Mouse (Mus musculus) liver, postnatal 0 days (tissue): ENCODE results near the gene Thrap3. TPM values are rescaled to one million over a fixed set of nuclear protein-coding genes. Genes with fewer than 3 reads are reported as not detected.
A peak's percentile ranks its signal among the peaks of the same experiment; 100 is the strongest.

Source experiments
- ATAC-seq: fragments of 200-750 bp; cut with Nextera tagmentation; 2 replicates; pipeline ENCODE4 v1.8.0; 2017; ENCODE audit warnings: mild to moderate bottlenecking, moderate library complexity
- DNase-seq: peaks from one replicate; pipeline ENCODE4 v3.0.0-alpha.2; 2016
- H3K27ac ChIP-seq: fragments of 300-500 bp; sonication (generic); 2 replicates; pipeline ENCODE4 v1.5.1; 2014; ENCODE audit warnings: antibody characterized with exemption, moderate library complexity, mild to moderate bottlenecking, low read depth
- H3K27me3 ChIP-seq: fragments of 300-500 bp; sonication (generic); 2 replicates; pipeline ENCODE4 v1.6.1; 2014; ENCODE audit warnings: low read length, control low read depth, mixed read lengths; ENCODE audit not compliant: insufficient read depth
- H3K36me3 ChIP-seq: fragments of 300-500 bp; sonication (generic); replicated peaks from 2 replicates; pipeline ENCODE4 v1.6.1; 2014; ENCODE audit warnings: mild to moderate bottlenecking, control low read depth, low read length, moderate library complexity, mixed read lengths; ENCODE audit not compliant: insufficient read depth
- H3K4me1 ChIP-seq: fragments of 300-500 bp; sonication (generic); 2 replicates; pipeline ENCODE4 v1.6.1; 2014; ENCODE audit warnings: antibody characterized with exemption, mild to moderate bottlenecking, control low read depth; ENCODE audit not compliant: insufficient read depth
- H3K4me2 ChIP-seq: fragments of 300-500 bp; sonication (generic); 2 replicates; pipeline ENCODE4 v1.6.1; 2014; ENCODE audit warnings: low read depth, mild to moderate bottlenecking, low read length, moderate library complexity, mixed read lengths
- H3K4me3 ChIP-seq: fragments of 300-500 bp; sonication (generic); 2 replicates; pipeline ENCODE4 v1.5.1; 2014; ENCODE audit warnings: low read depth, low read length
- H3K9ac ChIP-seq: fragments of 300-500 bp; sonication (generic); replicated peaks from 2 replicates; pipeline ENCODE4 v1.6.1; 2014; ENCODE audit warnings: mild to moderate bottlenecking, moderate library complexity
- H3K9me3 ChIP-seq: fragments of 300-500 bp; sonication (generic); 2 replicates; pipeline ENCODE4 v1.6.1; 2016; ENCODE audit warnings: mild to moderate bottlenecking, control low read depth, low read length, mixed read lengths
- CTCF ChIP-seq: sonication (generic); IDR thresholded peaks from 2 replicates; pipeline ENCODE4 v1.5.1; 2016; ENCODE audit warnings: antibody characterized with exemption, low read depth
- EP300 ChIP-seq: IDR thresholded peaks from 2 replicates; pipeline ENCODE4 v1.6.1; 2016; ENCODE audit warnings: antibody characterized with exemption, low read depth, mild to moderate bottlenecking
- WGBS: fragments of 180-500 bp; shearing (Covaris S2); extraction: QIAGEN DNeasy Blood & Tissue Kit; methylation state at CpG from one replicate; pipeline ENCODE4 v1.1.7; 2014; ENCODE audit not compliant: insufficient replicate concordance; 5-methylcytosine and 5-hydroxymethylcytosine counted together
- polyA plus RNA-seq: library from polyadenylated mRNA; unstranded; fragments of >200 nt; fragmentation: Nextera tagmentation; extraction: Ambion mirVana; gene quantifications from 2 replicates; pipeline ENCODE4 v1.2.1, GENCODE M21; 2015

Thrap3 gene
- polyA plus RNA-seq, 1 experiment from 2014 or later: 62.4 TPM

DNA sequence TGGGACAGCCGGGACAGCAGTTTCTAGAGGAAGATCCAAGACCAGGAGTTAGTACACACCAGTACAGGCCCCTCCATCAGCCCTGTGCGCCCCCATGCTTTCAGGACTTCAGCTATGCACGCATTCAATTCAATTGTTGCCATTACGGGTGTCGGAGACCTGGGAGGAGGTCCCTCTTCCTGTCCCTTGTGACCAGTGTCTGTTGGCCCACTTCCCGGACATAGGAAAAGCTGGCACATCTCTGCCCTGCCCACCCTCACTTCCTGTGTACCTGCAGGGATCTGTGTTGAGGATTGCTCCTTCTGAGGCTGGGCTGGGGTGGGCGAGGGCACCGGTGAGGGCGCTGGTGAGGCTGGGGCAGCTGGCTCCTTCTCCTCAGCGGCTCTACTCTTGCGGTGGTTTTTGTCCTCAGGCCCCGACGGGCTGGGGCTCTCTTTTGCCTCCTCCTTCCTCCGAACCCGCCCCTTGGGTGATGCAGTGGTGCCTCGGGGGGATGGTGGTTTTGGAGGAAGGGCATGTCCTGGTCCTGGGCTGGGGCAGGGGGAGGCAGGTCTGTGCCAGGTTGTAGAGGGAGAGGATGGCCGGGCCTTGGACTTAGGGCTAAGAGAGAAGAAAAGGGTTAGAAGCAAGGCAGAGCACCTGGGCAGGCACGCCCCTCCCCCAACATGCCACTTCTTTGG is 32.1 kb upstream of the Thrap3 start:
- Histone ChIP-seq H3K9me3 (no peaks in the 10 kb centered on the region), H3K4me2 (no peak overlapping the region), H3K4me3 (no peak overlapping the region), H3K9ac (no peak overlapping the region), H3K4me1 (no peaks in the 10 kb centered on the region), H3K27me3 (no peaks in the 10 kb centered on the region), H3K27ac (no peak overlapping the region), H3K36me3 (peaks cover 47% of the 10 kb centered on the region)
- 71% methylated on average over 18 of the region's 18 CpGs for WGBS
- TF ChIP-seq EP300: no peak
- TF ChIP-seq CTCF: no peak
- DNase-seq (no peak), ATAC-seq (no peak)

DNA sequence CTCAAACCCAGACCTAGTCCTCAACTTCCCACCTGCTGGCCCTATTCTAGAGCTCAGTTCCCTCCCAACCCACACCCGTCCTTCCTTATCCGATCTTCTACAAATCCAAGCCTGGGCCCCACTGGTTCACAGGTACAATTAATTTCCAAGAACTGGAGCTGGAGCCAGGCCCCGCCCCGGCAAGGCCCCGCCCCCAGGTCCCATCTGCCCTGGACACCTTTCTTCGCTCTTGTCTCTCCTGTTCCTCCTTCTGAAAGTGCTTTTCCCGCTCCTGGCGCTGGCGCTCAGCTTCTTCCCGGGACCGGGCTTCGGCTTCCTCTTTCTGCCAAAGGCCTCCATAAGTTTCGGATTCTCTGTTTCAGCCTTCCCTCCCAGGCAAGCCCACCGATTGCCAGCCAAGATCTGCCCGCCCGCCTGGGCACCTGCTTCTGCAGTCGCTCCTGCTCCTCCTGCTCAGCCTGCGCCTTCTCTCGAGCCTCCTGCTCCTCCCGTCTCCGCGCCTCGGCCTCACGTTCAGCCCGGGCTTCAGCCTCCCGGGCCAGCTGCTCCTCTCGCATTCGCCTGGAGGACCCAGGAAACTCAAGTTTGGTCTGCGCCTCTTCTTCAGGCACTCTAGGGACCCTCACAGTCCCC is 31.2 kb upstream of the Thrap3 start:
- H3K27ac ChIP-seq: no peak overlapping the region
- no peak for DNase-seq
- no peak overlapping the region for H3K9ac ChIP-seq
- TF ChIP-seq EP300 (no peak), CTCF (no peak)
- H3K4me2 ChIP-seq: no peak overlapping the region
- no peaks in the 10 kb centered on the region for H3K9me3 ChIP-seq
- WGBS: 89% methylated on average over 29 of the region's 29 CpGs
- no peaks in the 10 kb centered on the region for H3K4me1 ChIP-seq
- no peaks in the 10 kb centered on the region for H3K27me3 ChIP-seq
- H3K4me3 ChIP-seq: no peak overlapping the region
- no peak for ATAC-seq
- H3K36me3 ChIP-seq: peaks cover 43% of the 10 kb centered on the region

DNA sequence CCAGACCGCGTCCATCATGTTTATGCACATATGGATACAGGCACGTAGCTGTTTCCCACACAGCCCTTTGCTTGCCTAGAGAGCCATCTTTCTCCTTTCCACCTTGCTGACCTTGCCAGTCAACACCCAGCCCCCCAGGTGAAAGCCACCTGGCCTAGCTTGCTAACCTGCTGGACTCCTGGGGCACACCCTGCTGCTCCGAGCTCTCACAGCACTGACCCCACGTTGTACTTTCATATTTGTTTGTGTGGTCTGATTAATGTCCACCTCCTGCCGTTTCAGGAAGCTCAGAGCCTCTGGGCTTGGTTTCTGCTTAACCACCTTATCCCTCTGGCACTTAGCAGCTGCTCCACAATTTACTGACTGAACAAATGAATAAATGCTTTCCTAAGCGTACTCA is 27.3 kb upstream of the Thrap3 start:
- H3K27ac ChIP-seq: no peak overlapping the region
- H3K4me1 ChIP-seq: peaks cover 5% of the 10 kb centered on the region; the same call in 1 of the 2 replicates
- WGBS: 61% methylated on average over 7 of the region's 7 CpGs
- no peaks in the 10 kb centered on the region for H3K9me3 ChIP-seq
- ATAC-seq: no peak
- TF ChIP-seq EP300 (no peak), CTCF (no peak)
- H3K4me2 ChIP-seq: no peak overlapping the region
- no peaks in the 10 kb centered on the region for H3K27me3 ChIP-seq
- H3K9ac ChIP-seq: no peak overlapping the region
- H3K4me3 ChIP-seq: no peak overlapping the region
- peaks cover 37% of the 10 kb centered on the region for H3K36me3 ChIP-seq
- no peak for DNase-seq

DNA sequence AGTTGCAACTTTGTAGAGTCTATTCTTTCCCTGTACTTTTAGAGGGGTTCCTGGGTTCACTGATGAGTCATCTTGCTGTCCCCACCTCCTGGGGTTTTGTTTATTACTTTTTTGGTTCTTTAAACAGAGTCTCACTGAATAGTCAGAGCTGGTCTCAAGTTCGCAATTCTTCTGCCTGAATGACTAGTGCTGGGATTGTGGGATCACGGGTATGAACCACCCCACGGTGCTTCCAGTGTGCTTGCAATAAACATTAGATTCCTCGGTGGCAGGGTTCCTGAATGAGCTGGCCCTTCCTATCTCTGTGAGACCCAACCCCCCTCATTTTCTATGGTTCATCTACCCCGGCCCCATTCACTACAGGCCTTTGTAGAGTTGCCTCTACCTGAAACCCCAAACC is 25.6 kb upstream of the Thrap3 start:
- no peak overlapping the region for H3K4me3 ChIP-seq
- 40% methylated on average over 5 of the region's 5 CpGs for WGBS
- ATAC-seq: no peak

DNA sequence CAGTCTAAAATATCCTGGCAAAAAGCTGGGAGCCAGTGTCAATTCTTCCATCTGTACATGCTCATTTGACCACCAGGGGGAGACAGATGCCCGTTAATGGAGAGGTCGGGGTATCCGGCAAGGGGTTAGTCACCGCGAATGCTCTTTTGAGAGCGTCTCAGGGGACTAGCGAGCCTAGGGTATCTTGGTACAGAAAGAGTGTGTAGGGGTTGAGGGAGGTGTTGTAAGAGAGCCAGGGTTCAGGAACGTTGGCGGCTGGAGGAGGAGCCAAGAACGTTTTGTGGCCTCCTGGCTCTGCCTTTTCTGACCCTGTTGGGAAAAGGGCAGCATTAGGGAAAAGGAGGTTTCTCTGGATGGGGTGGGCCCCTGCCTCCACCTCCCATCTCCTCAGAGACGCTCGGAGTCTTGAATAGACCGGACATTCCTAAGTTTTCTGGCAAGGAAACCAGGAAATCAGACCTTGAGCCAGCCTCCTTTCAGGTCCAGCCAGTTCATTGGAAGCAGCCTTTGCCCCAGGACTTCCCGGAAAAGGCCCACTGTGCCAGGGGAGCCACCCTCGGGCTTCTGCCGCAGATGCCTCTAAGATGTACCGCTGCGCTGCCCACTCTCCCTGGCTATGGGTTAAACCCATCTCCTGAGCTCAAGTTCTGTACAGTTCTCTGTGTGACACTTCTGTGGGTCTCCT is 24.7 kb upstream of the Thrap3 start:
- Histone ChIP-seq H3K4me1 (peaks cover 5% of the 10 kb centered on the region; the same call in 1 of the 2 replicates), H3K36me3 (peaks cover 10% of the 10 kb centered on the region), H3K4me2 (peak overlapping the region; percentile 63), H3K27me3 (no peaks in the 10 kb centered on the region), H3K27ac (0 out of 2 replicates have a peak overlapping the region, but pooled peaks have one; percentile 22), H3K9me3 (no peaks in the 10 kb centered on the region), H3K4me3 (peak overlapping the region; percentile 37), H3K9ac (no peak overlapping the region; the same call in 1 of the 2 replicates)
- ATAC-seq: peak; percentile 81
- peak; percentile 87 for DNase-seq
- TF ChIP-seq CTCF (peak; percentile 96), EP300 (no peak)
- 6% methylated on average over 18 of the region's 18 CpGs for WGBS

More for the DNA sequence above, 25.6 kb upstream of the Thrap3 start:
- Histone ChIP-seq H3K9ac (no peak overlapping the region), H3K4me2 (no peak overlapping the region), H3K27me3 (no peaks in the 10 kb centered on the region), H3K27ac (peak overlapping the region; percentile 22; the same call in 1 of the 2 replicates), H3K9me3 (no peaks in the 10 kb centered on the region), H3K4me1 (peaks cover 5% of the 10 kb centered on the region; the same call in 1 of the 2 replicates), H3K36me3 (peaks cover 20% of the 10 kb centered on the region)
- TF ChIP-seq CTCF: no peak
- TF ChIP-seq EP300: no peak
- no peak for DNase-seq

DNA sequence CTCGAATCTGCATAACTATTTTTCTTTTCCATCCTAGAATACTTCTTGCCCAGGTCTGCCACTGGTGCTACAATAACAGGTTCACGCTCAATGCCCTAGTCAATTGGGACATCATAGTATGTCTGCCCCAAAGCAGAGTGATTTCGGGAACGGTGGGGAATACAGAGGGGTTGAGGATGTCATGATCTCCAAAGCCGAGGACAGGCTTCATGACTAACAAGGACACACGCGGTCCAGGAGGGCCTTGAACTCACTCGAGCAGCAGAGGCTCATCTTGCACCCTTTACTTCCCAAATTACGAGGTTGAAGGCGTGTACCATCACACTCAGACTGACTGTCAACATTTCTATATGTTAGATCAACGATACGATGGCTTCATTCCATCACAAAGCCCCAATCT is 24.1 kb upstream of the Thrap3 start:
- Histone ChIP-seq H3K9me3 (no peaks in the 10 kb centered on the region), H3K27ac (no peak overlapping the region), H3K27me3 (no peaks in the 10 kb centered on the region), H3K4me1 (peaks cover 5% of the 10 kb centered on the region; the same call in 1 of the 2 replicates), H3K9ac (no peak overlapping the region), H3K4me3 (no peak overlapping the region), H3K4me2 (peak overlapping the region; percentile 63; the same call in 1 of the 2 replicates), H3K36me3 (peaks cover 8% of the 10 kb centered on the region)
- DNase-seq (no peak), ATAC-seq (0 out of 2 replicates have a peak, but pooled peaks have one; percentile 2)
- WGBS: 56% methylated on average over 12 of the region's 12 CpGs
- TF ChIP-seq EP300 (no peak), CTCF (no peak)
